Mouse (Mus musculus) spleen, adult 2 months (tissue): ENCODE results near the gene Ebf4.

Experiments
- CTCF ChIP-seq: fragments of 200-500 bp; IDR thresholded peaks from 2 replicates; pipeline ENCODE4 v1.5.1; 2011; ENCODE audit warnings: mild to moderate bottlenecking, inconsistent platforms; ENCODE audit not compliant: insufficient read depth, insufficient read length, insufficient replicate concordance; ENCODE audit errors: extremely low read depth
- POLR2A ChIP-seq: fragments of 200-500 bp; IDR thresholded peaks from 2 replicates; pipeline ENCODE4 v1.6.1; 2011; ENCODE audit warnings: low read depth, low read length, inconsistent platforms

DNA sequence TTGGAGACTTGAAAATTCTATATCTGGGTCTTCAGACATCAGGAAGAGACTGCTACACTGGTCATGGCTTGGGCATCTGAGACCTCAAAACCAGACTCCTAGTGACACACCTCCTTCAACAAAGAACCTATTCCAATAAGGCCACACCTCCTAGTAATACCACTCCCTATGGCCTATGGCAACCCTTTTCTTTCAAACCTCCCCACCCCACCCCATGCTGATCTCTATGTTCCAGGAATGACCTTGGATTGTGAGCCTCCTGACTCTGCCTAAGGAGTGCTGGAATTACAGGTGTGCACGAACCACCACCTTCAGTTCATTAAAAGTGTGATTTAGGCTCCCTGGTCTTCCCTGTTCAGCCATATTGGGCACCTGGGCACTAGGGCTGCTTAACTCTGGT lies 105.1 kb downstream of the Ebf4 start:
- TF ChIP-seq CTCF (no peak), POLR2A (no peak)
